Mouse (Mus musculus) heart, adult 2 months (tissue): ENCODE results near the gene Dhrs7c.

Source experiments
- EP300 ChIP-seq: fragments of 200-500 bp; IDR thresholded peaks from 2 replicates; pipeline ENCODE4 v1.6.1; 2011; ENCODE audit warnings: low read depth, low read length, control low read depth; ENCODE audit not compliant: insufficient read depth
- POLR2A ChIP-seq: fragments of 200-500 bp; IDR thresholded peaks from 2 replicates; pipeline ENCODE4 v1.6.1; 2011; ENCODE audit warnings: mild to moderate bottlenecking, low read depth, low read length, control low read depth; ENCODE audit not compliant: insufficient read depth

GRCm38 (mm10) chr11:67865100-67865499, 67.1 kb downstream of the Dhrs7c start:
- TF ChIP-seq EP300 (no peak), POLR2A (no peak)
